Mouse (Mus musculus) spleen, postnatal 14 days (tissue): ENCODE results near the gene Pgls.

Experiments used
- DNase-seq, 2 experiments: peaks; one replicate each; pipeline ENCODE4 v3.0.0; 2021 to 2022; ENCODE audit warnings: low spot score in 2 of 2

The Pgls gene

GRCm38 (mm10) chr8:71637149-71638095, 45.4 kb downstream of the Pgls start:
- DNase-seq: no peak

DNA sequence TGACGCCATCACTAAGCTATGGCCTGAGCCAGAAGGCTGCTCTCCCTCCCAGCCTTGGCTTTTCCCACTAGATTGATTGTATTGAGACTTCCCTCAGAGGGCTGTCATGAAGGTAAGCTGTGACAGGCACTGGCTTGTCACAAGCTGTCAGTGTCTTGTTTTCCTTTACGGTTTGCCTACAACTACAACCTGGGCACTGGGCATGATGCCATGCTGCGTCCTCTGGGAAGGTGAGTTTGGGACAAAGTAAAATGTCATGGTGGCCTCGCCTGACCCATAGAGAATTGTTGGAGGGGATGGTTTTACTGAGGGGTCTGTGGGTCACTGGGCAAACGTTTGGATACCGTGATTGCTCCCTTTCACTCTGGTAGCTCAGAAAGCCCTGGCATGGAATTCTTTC, 46.3 kb downstream of the Pgls start:
- no peak for DNase-seq

DNA sequence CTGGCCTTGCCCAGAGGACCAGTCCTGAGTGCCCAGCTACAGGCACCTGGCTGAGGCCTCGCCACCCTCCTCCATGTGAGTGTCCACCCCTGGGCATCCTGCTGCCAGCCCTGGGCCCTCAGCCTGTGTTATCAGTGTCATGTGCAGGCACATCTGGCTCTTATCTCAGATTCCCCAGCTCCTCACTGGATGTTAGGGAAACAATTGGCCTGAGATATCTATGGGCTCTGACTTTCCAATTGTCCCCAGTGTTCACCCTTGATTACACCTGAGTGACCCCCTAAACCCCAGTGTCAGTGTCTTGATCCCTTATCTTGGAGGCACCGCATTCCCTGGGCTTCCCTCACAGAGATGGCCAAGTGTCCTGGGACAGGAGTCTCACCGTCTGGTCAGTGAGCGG, 47.3 kb downstream of the Pgls start:
- no peak for DNase-seq

DNA sequence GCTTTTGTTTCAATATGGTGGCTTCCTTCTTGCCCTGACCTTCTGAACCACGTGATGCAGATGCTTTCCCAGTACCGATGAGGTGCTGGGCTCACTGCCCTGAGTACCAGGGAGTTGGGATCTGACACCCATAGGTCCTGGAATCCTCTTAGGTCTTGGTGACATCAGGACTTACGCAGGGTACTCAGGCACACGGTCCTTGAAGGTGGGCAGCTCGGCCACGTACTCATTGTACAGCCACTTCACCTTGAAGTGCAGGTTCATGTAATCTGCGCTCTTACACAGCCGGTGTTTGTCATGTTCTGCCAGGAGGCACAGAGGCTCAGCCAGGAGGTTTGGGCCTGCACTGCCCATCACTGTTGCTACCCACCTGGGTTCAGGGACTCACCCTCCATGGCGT, 53.5 kb downstream of the Pgls start:
- no peak for DNase-seq
